Mouse (Mus musculus): ENCODE data around the gene Gm20388. TPM values are rescaled to one million over a fixed set of nuclear protein-coding genes. Genes with fewer than 3 reads are reported as not detected.
"Not testable (repeated sequence)": the region's sequence is repeated elsewhere in the genome, so short reads cannot be mapped to it uniquely, and the experiment has no call there.

Gm20388 gene
- polyA plus RNA-seq, 1 experiment: 49.7 TPM

GRCm38 (mm10) chr8:123253451-123254098, 3342.9 kb downstream of the Gm20388 start:
- under 1% methylated on average over 40 of the region's 40 CpGs for WGBS
- H3K36me3 ChIP-seq (ENCODE audit: control insufficient read depth, insufficient read depth, low read length): no peaks in the 10 kb centered on the region; the same call in 1 of the 2 replicates
- peak overlapping the region; percentile 45 for H3K27ac ChIP-seq (ENCODE audit: insufficient read depth, low read depth, low read length)
- peak overlapping the region; percentile 97 for H3K4me3 ChIP-seq (ENCODE audit: insufficient read depth, low read depth, low read length)
- TF ChIP-seq CTCF (conservative IDR thresholded peaks at IDR 0.05; ENCODE audit: insufficient read depth, insufficient read length, low read depth, low read length): no peak
- TF ChIP-seq POLR2A (IDR thresholded peaks at IDR 0.05; ENCODE audit: low read depth, low read length): no peak
- peak; percentile 52 for DNase-seq
- no peaks in the 10 kb centered on the region for H3K27me3 ChIP-seq (replicated peaks; ENCODE audit: control insufficient read depth, insufficient read depth, low read length)
- peaks cover 10% of the 10 kb centered on the region; the same call in 1 of the 2 replicates for H3K4me1 ChIP-seq (ENCODE audit: control insufficient read depth, insufficient read depth, low read length)

DNA sequence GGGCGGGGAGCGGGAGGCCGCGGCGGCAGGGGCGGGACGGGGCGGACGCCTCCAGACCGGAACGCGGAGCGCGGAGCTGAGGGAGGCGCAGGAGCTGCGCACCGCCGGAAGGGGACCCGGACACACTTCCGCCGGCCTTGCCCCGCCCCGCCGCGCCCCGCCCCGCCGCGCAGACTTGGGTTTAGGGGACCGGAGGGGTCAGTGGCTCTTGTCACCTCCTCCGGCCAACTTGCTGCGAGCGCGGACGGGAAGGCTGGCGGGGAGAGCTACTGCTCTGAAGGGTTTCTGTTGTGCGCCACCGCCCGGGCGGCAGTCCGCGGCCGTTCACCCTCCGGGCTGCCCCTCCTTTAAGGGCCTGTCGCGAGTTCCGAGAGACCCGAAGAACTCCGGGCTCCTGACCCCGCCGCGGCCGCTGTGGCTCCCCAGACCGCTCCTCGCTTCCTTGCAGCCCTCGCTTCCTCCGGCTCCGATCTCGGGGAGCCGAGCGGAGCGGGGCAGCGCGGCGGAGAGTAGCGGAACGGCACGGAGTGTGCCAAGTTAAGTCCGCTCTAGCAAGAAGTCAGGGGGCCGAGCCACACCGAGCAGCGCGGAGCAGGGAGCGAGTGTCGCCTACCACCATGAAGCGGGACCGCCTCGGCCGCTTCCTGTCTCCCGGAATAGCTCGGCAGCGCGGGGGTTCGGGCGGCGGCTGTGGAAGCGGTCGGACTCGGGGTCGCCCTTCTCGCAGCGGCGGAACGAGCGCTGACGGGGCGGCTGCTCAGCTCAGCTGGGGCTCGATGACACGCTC, 3343.7 kb downstream of the Gm20388 start, which contains the start of the genes Zfp276 and Vps9d1:
Gene Zfp276 (plus strand): TSS at position 97 of the 787 bp plus-strand sequence.
Gene Vps9d1 (minus strand): TSS at position 250 of the 787 bp plus-strand sequence.
- peak within 1 kb of the TSS; percentile 88 for H3K27ac ChIP-seq (ENCODE audit: insufficient read depth, low read depth, low read length)
- H3K4me3 ChIP-seq (ENCODE audit: insufficient read depth, low read depth, low read length): peak within 1 kb of the TSS; percentile 97
- WGBS: under 1% methylated on average over 99 of the region's 99 CpGs
- no peaks in the 10 kb centered on the region; the same call in 1 of the 2 replicates for H3K36me3 ChIP-seq (ENCODE audit: control insufficient read depth, insufficient read depth, low read length)
- DNase-seq: peak; percentile 91
- H3K4me1 ChIP-seq (ENCODE audit: control insufficient read depth, insufficient read depth, low read length): peaks cover 10% of the 10 kb centered on the region; the same call in 1 of the 2 replicates
- H3K27me3 ChIP-seq (replicated peaks; ENCODE audit: control insufficient read depth, insufficient read depth, low read length): no peaks in the 10 kb centered on the region
- TF ChIP-seq POLR2A (IDR thresholded peaks at IDR 0.05; ENCODE audit: low read depth, low read length) (no peak), CTCF (conservative IDR thresholded peaks at IDR 0.05; ENCODE audit: insufficient read depth, insufficient read length, low read depth, low read length) (no peak)

- no peak for DNase-seq
- Histone ChIP-seq H3K4me1 (ENCODE audit: control insufficient read depth, insufficient read depth, low read length) (peaks cover 10% of the 10 kb centered on the region; the same call in 1 of the 2 replicates), H3K27me3 (replicated peaks; ENCODE audit: control insufficient read depth, insufficient read depth, low read length) (no peaks in the 10 kb centered on the region), H3K36me3 (ENCODE audit: control insufficient read depth, insufficient read depth, low read length) (no peaks in the 10 kb centered on the region; the same call in 1 of the 2 replicates), H3K4me3 (ENCODE audit: insufficient read depth, low read depth, low read length) (peak overlapping the region; percentile 97), H3K27ac (ENCODE audit: insufficient read depth, low read depth, low read length) (no peak overlapping the region)
- 57% methylated on average over 6 of the region's 6 CpGs for WGBS
- TF ChIP-seq POLR2A (IDR thresholded peaks at IDR 0.05; ENCODE audit: low read depth, low read length): no peak
- TF ChIP-seq CTCF (conservative IDR thresholded peaks at IDR 0.05; ENCODE audit: insufficient read depth, insufficient read length, low read depth, low read length): peak; percentile 26; the same call in 1 of the 2 replicates
Measured at GRCm38 (mm10) chr8:123255170-123255569, 3344.5 kb downstream of the Gm20388 start.

GRCm38 (mm10) chr8:123257114-123257513, 3346.5 kb downstream of the Gm20388 start:
- DNase-seq: no peak
- peaks cover 10% of the 10 kb centered on the region; the same call in 1 of the 2 replicates for H3K4me1 ChIP-seq (ENCODE audit: control insufficient read depth, insufficient read depth, low read length)
- no peak overlapping the region for H3K4me3 ChIP-seq (ENCODE audit: insufficient read depth, low read depth, low read length)
- no peaks in the 10 kb centered on the region for H3K27me3 ChIP-seq (replicated peaks; ENCODE audit: control insufficient read depth, insufficient read depth, low read length)
- H3K27ac ChIP-seq (ENCODE audit: insufficient read depth, low read depth, low read length): no peak overlapping the region
- no peak for TF ChIP-seq CTCF (conservative IDR thresholded peaks at IDR 0.05; ENCODE audit: insufficient read depth, insufficient read length, low read depth, low read length)
- no peak for TF ChIP-seq POLR2A (IDR thresholded peaks at IDR 0.05; ENCODE audit: low read depth, low read length)
- 86% methylated on average over 3 of the region's 3 CpGs for WGBS
- H3K36me3 ChIP-seq (ENCODE audit: control insufficient read depth, insufficient read depth, low read length): peaks cover 2% of the 10 kb centered on the region; the same call in 1 of the 2 replicates

- 93% methylated on average over 8 of the region's 8 CpGs for whole genome bisulfite sequencing
- H3K27ac ChIP-seq (ENCODE audit: insufficient read depth, low read depth, low read length); H3K4me3 ChIP-seq (ENCODE audit: insufficient read depth, low read depth, low read length); H3K27me3 ChIP-seq (replicated peaks; ENCODE audit: control insufficient read depth, insufficient read depth, low read length); DNase-seq; H3K36me3 ChIP-seq (ENCODE audit: control insufficient read depth, insufficient read depth, low read length); H3K4me1 ChIP-seq (ENCODE audit: control insufficient read depth, insufficient read depth, low read length): not testable (repeated sequence)
Measured at GRCm38 (mm10) chr8:123257593-123257992, 3347.0 kb downstream of the Gm20388 start.

DNA sequence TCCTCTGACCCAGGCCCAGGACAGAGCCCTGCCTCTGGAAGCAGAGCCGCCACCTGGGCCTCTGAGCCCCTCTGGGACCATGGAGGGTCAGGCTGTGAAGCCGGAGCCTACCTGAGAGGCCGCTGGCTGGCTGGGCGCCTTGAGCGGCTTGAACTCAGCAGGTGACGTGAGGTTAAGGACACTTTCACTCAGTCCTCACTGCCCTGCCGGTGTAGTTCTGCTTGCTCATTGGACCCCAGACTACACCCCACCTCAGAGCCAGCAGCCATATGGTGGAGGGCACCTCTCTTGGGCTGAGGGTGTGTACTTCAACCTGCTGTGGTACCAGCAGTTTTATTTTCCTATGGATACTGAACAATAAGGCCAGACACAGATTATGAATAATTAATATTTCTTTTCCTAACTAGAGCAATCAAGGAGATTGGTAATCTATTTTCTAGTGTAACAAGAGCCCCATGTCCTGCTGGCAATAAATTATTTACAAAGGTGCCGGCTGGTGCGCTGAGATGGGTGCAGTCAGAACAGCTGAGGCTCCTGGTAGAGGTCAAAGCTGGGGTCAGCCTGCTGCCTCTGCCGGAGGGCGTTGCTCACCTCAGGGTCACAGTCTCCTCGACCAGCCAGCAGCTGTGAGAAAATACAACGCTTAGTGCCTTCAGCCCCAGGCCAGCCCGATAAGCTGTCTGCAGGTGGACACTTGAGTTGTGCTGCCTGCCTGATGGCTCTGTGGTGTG, 3357.4 kb downstream of the Gm20388 start:
- Histone ChIP-seq H3K36me3 (ENCODE audit: control insufficient read depth, insufficient read depth, low read length) (no peaks in the 10 kb centered on the region; the same call in none of the 2 replicates), H3K27ac (ENCODE audit: insufficient read depth, low read depth, low read length) (peak overlapping the region; percentile 67), H3K4me1 (ENCODE audit: control insufficient read depth, insufficient read depth, low read length) (peaks cover 14% of the 10 kb centered on the region; the same call in 1 of the 2 replicates), H3K4me3 (ENCODE audit: insufficient read depth, low read depth, low read length) (no peak overlapping the region), H3K27me3 (replicated peaks; ENCODE audit: control insufficient read depth, insufficient read depth, low read length) (no peaks in the 10 kb centered on the region)
- WGBS: 43% methylated on average over 14 of the region's 14 CpGs
- DNase-seq: peak; percentile 77
- TF ChIP-seq CTCF (conservative IDR thresholded peaks at IDR 0.05; ENCODE audit: insufficient read depth, insufficient read length, low read depth, low read length) (no peak), POLR2A (IDR thresholded peaks at IDR 0.05; ENCODE audit: low read depth, low read length) (no peak)

Data from kidney, adult 2 months (tissue).